Mouse (Mus musculus): ENCODE results near the gene Zbtb39.

GRCm38 (mm10) chr10:127776011-127776410 is 36.7 kb downstream of the Zbtb39 start, which contains the start of gene Rdh9:
- no peak for TF ChIP-seq CTCF (IDR thresholded peaks at IDR 0.05; ENCODE audit: low read depth, low read length)
- TF ChIP-seq POLR2AphosphoS5 (IDR thresholded peaks at IDR 0.05; ENCODE audit: insufficient replicate concordance, low read depth, low read length), result no peak
- no peak for TF ChIP-seq GATA1 (IDR thresholded peaks at IDR 0.05; ENCODE audit: borderline replicate concordance, low read length)

Data from G1E (cell line).